Mouse (Mus musculus): ENCODE measurements around the gene Fam3a. TPM values are rescaled to one million over a fixed set of nuclear protein-coding genes. Genes with fewer than 3 reads are reported as not detected.
"Not testable (repeated sequence)": the region's sequence is repeated elsewhere in the genome, so short reads cannot be mapped to it uniquely, and the experiment has no call there.

Fam3a gene
- polyA plus RNA-seq, 1 experiment from 2014 or later, result 21.8 TPM

- H3K36me3 ChIP-seq (ENCODE audit: control insufficient read depth, insufficient read depth, low read length), result no peaks in the 10 kb centered on the region
- H3K27me3 ChIP-seq (ENCODE audit: control insufficient read depth, insufficient read depth, low read length), result no peaks in the 10 kb centered on the region
- no peak for ATAC-seq (replicated peaks; ENCODE audit: insufficient number of reproducible peaks, low FRiP score, low TSS enrichment)
- no peaks in the 10 kb centered on the region for H3K4me1 ChIP-seq (ENCODE audit: control insufficient read depth, insufficient read depth, low read length)
- no peak overlapping the region for H3K9ac ChIP-seq (ENCODE audit: low read depth, low read length)
- no peak overlapping the region for H3K4me2 ChIP-seq
- 41% methylated on average over 11 of the region's 11 CpGs for WGBS (ENCODE audit: insufficient replicate concordance)
- H3K27ac ChIP-seq (ENCODE audit: low read depth, low read length), result no peak overlapping the region
- H3K4me3 ChIP-seq (ENCODE audit: low read depth, low read length), result no peak overlapping the region
- H3K9me3 ChIP-seq (replicated peaks; ENCODE audit: control insufficient read depth, low read length), result no peaks in the 10 kb centered on the region
Observed at GRCm38 (mm10) chrX:74359171-74359570, 33.9 kb downstream of the Fam3a start.

- H3K4me3 ChIP-seq (ENCODE audit: low read depth, low read length); H3K4me1 ChIP-seq (ENCODE audit: control insufficient read depth, insufficient read depth, low read length); H3K9me3 ChIP-seq (replicated peaks; ENCODE audit: control insufficient read depth, low read length); ATAC-seq (replicated peaks; ENCODE audit: insufficient number of reproducible peaks, low FRiP score, low TSS enrichment); H3K36me3 ChIP-seq (ENCODE audit: control insufficient read depth, insufficient read depth, low read length); H3K27ac ChIP-seq (ENCODE audit: low read depth, low read length); H3K9ac ChIP-seq (ENCODE audit: low read depth, low read length); H3K27me3 ChIP-seq (ENCODE audit: control insufficient read depth, insufficient read depth, low read length); H3K4me2 ChIP-seq: not testable (repeated sequence)
- whole genome bisulfite sequencing (ENCODE audit: insufficient replicate concordance), result 65% methylated on average over 3 of the region's 3 CpGs
Observed at GRCm38 (mm10) chrX:74357069-74357468, 36.0 kb downstream of the Fam3a start.

GRCm38 (mm10) chrX:74353467-74353770 is 39.7 kb downstream of the Fam3a start, which contains the start of gene Lage3:
Gene Lage3, minus strand, starts transcription at chrX:74353618.
- no peaks in the 10 kb centered on the region for H3K36me3 ChIP-seq (ENCODE audit: control insufficient read depth, insufficient read depth, low read length)
- H3K9ac ChIP-seq (ENCODE audit: low read depth, low read length), result peak within 1 kb of the TSS; percentile 72
- peak within 1 kb of the TSS; percentile 50 for H3K4me3 ChIP-seq (ENCODE audit: low read depth, low read length)
- 0 out of 2 replicates have a peak, but pooled peaks have one; percentile 65 for ATAC-seq (replicated peaks; ENCODE audit: insufficient number of reproducible peaks, low FRiP score, low TSS enrichment)
- peak within 1 kb of the TSS; percentile 15; the same call in 1 of the 2 replicates for H3K27ac ChIP-seq (ENCODE audit: low read depth, low read length)
- peak within 1 kb of the TSS; percentile 68 for H3K4me2 ChIP-seq
- no peaks in the 10 kb centered on the region for H3K9me3 ChIP-seq (replicated peaks; ENCODE audit: control insufficient read depth, low read length)
- no peaks in the 10 kb centered on the region for H3K4me1 ChIP-seq (ENCODE audit: control insufficient read depth, insufficient read depth, low read length)
- WGBS (ENCODE audit: insufficient replicate concordance), result 18% methylated on average over 9 of the region's 22 CpGs
- H3K27me3 ChIP-seq (ENCODE audit: control insufficient read depth, insufficient read depth, low read length), result no peaks in the 10 kb centered on the region

- no peaks in the 10 kb centered on the region for H3K9me3 ChIP-seq (replicated peaks; ENCODE audit: control insufficient read depth, low read length)
- H3K4me3 ChIP-seq (ENCODE audit: low read depth, low read length), result peak overlapping the region; percentile 50
- WGBS (ENCODE audit: insufficient replicate concordance), result 19% methylated on average over 13 of the region's 13 CpGs
- H3K4me1 ChIP-seq (ENCODE audit: control insufficient read depth, insufficient read depth, low read length), result no peaks in the 10 kb centered on the region
- no peaks in the 10 kb centered on the region for H3K36me3 ChIP-seq (ENCODE audit: control insufficient read depth, insufficient read depth, low read length)
- H3K27me3 ChIP-seq (ENCODE audit: control insufficient read depth, insufficient read depth, low read length), result no peaks in the 10 kb centered on the region
- peak overlapping the region; percentile 72 for H3K9ac ChIP-seq (ENCODE audit: low read depth, low read length)
- peak overlapping the region; percentile 68 for H3K4me2 ChIP-seq
- ATAC-seq (replicated peaks; ENCODE audit: insufficient number of reproducible peaks, low FRiP score, low TSS enrichment), result 0 out of 2 replicates have a peak, but pooled peaks have one; percentile 10
- H3K27ac ChIP-seq (ENCODE audit: low read depth, low read length), result peak overlapping the region; percentile 15; the same call in 1 of the 2 replicates
Observed at GRCm38 (mm10) chrX:74352645-74353466, 40.2 kb downstream of the Fam3a start.

Other genes starting within 250 kb of the Fam3a start
- gene Tex28, start 225.4 kb downstream of the Fam3a start, polyA plus RNA-seq (2014; fragmentation: Nextera tagmentation; extraction: Ambion mirVana), result not detected in 2 replicates
- gene Tktl1, start 216.0 kb downstream of the Fam3a start, polyA plus RNA-seq (2014; fragmentation: Nextera tagmentation; extraction: Ambion mirVana), result not detected in 2 replicates
- 170 and 219 TPM in 2 replicates for gene Flna, start 143.5 kb downstream of the Fam3a start, polyA plus RNA-seq (2014; fragmentation: Nextera tagmentation; extraction: Ambion mirVana)
- gene Emd, start 138.6 kb downstream of the Fam3a start, polyA plus RNA-seq (2014; fragmentation: Nextera tagmentation; extraction: Ambion mirVana), result 16.7 and 22.3 TPM in 2 replicates
- 532 and 534 TPM in 2 replicates for gene Rpl10, start 122.5 kb downstream of the Fam3a start, polyA plus RNA-seq (2014; fragmentation: Nextera tagmentation; extraction: Ambion mirVana)
- 49.1 and 58.2 TPM in 2 replicates for gene Taz, start 111.4 kb downstream of the Fam3a start, polyA plus RNA-seq (2014; fragmentation: Nextera tagmentation; extraction: Ambion mirVana)
- 10.5 and 11.5 TPM in 2 replicates for gene Dnase1l1, start 110.9 kb downstream of the Fam3a start, polyA plus RNA-seq (2014; fragmentation: Nextera tagmentation; extraction: Ambion mirVana)
- 90.6 and 131 TPM in 2 replicates for gene Atp6ap1, start 96.2 kb downstream of the Fam3a start, polyA plus RNA-seq (2014; fragmentation: Nextera tagmentation; extraction: Ambion mirVana)
- gene Gdi1, start 88.3 kb downstream of the Fam3a start, polyA plus RNA-seq (2014; fragmentation: Nextera tagmentation; extraction: Ambion mirVana), result 131 and 162 TPM in 2 replicates
- gene Fam50a, start 80.2 kb downstream of the Fam3a start, polyA plus RNA-seq (2014; fragmentation: Nextera tagmentation; extraction: Ambion mirVana), result 52.9 and 54.2 TPM in 2 replicates
- gene Plxna3, start 64.2 kb downstream of the Fam3a start, polyA plus RNA-seq (2014; fragmentation: Nextera tagmentation; extraction: Ambion mirVana), result 5.3 and 6.9 TPM in 2 replicates
- gene Lage3, start 39.7 kb downstream of the Fam3a start, polyA plus RNA-seq (2014; fragmentation: Nextera tagmentation; extraction: Ambion mirVana), result 103 and 105 TPM in 2 replicates
- 66.5 and 71.0 TPM in 2 replicates for gene Ubl4a, start 20.1 kb downstream of the Fam3a start, polyA plus RNA-seq (2014; fragmentation: Nextera tagmentation; extraction: Ambion mirVana)
- 10.5 and 14.5 TPM in 2 replicates for gene Slc10a3, start 19.9 kb downstream of the Fam3a start, polyA plus RNA-seq (2014; fragmentation: Nextera tagmentation; extraction: Ambion mirVana)
- 19.4 and 23.2 TPM in 2 replicates for gene Ikbkg, start within 50 bp of the Fam3a start, polyA plus RNA-seq (2014; fragmentation: Nextera tagmentation; extraction: Ambion mirVana)
- gene G6pdx, start 35.9 kb upstream of the Fam3a start, polyA plus RNA-seq (2014; fragmentation: Nextera tagmentation; extraction: Ambion mirVana), result 25.7 and 26.6 TPM in 2 replicates
- not detected in 2 replicates for gene Gm6880, start 88.1 kb upstream of the Fam3a start, polyA plus RNA-seq (2014; fragmentation: Nextera tagmentation; extraction: Ambion mirVana)
- gene Olfr1326-ps1, start 181.6 kb upstream of the Fam3a start, polyA plus RNA-seq (2014; fragmentation: Nextera tagmentation; extraction: Ambion mirVana), result not detected in 2 replicates
- not detected in 2 replicates for gene Olfr1325, start 199.4 kb upstream of the Fam3a start, polyA plus RNA-seq (2014; fragmentation: Nextera tagmentation; extraction: Ambion mirVana)